Mouse (Mus musculus) heart, embryonic 14.5 days (tissue): ENCODE measurements at regions not wholly inside any gene's neighbourhood (a gene's known extent, or its start where the extent isn't known, plus 50 kb on each side); places are given as distances from the start of the nearest gene placed in this dataset.

Source experiments
- ATAC-seq: fragments of 200-750 bp; cut with Nextera tagmentation; 2 replicates; pipeline ENCODE4 v1.8.0; 2017; ENCODE audit warnings: low read depth, moderate TSS enrichment; ENCODE audit not compliant: insufficient number of reproducible peaks, insufficient read depth, low FRiP score
- H3K27ac ChIP-seq, 2 experiments: fragments of 200-500 bp in 1 of 2; fragments of 300-500 bp in 1 of 2; sonication (generic) in 1 of 2; replicated peaks in 1 of 2; 2 replicates each; pipeline ENCODE4 v1.5.1; 2012 to 2014; ENCODE audit warnings: low read depth in 2 of 2, low read length in 2 of 2, control low read depth in 1 of 2, mild to moderate bottlenecking in 1 of 2, mixed read lengths in 1 of 2; ENCODE audit not compliant: control insufficient read depth in 1 of 2, insufficient read depth in 1 of 2
- H3K27me3 ChIP-seq: fragments of 300-500 bp; sonication (generic); 2 replicates; pipeline ENCODE4 v1.6.1; 2014; ENCODE audit warnings: mild to moderate bottlenecking, low read length, control low read depth; ENCODE audit not compliant: control insufficient read depth, insufficient read depth
- H3K36me3 ChIP-seq: fragments of 300-500 bp; sonication (generic); 2 replicates; pipeline ENCODE4 v1.6.1; 2014; ENCODE audit warnings: mild to moderate bottlenecking, control low read depth, low read length, mixed read lengths; ENCODE audit not compliant: control insufficient read depth, insufficient read depth
- H3K4me1 ChIP-seq, 2 experiments: fragments of 200-500 bp in 1 of 2; fragments of 300-500 bp in 1 of 2; sonication (generic) in 1 of 2; 2 replicates each; pipeline ENCODE4 v1.6.1; 2012 to 2014; ENCODE audit warnings: low read length in 2 of 2, control low read depth in 1 of 2, mixed read lengths in 1 of 2; ENCODE audit not compliant: control insufficient read depth in 2 of 2, insufficient read depth in 2 of 2
- H3K4me2 ChIP-seq: fragments of 300-500 bp; sonication (generic); 2 replicates; pipeline ENCODE4 v1.6.1; 2014; ENCODE audit warnings: mild to moderate bottlenecking, low read length
- H3K4me3 ChIP-seq, 2 experiments: fragments of 200-500 bp in 1 of 2; fragments of 300-500 bp in 1 of 2; sonication (generic) in 1 of 2; 2 replicates each; pipeline ENCODE4 v1.5.1; 2012 to 2014; ENCODE audit warnings: low read length in 2 of 2, mild to moderate bottlenecking in 2 of 2, control low read depth in 1 of 2, low read depth in 1 of 2, moderate library complexity in 1 of 2; ENCODE audit not compliant: control insufficient read depth in 1 of 2, insufficient read depth in 1 of 2
- H3K9ac ChIP-seq: fragments of 300-500 bp; sonication (generic); 2 replicates; pipeline ENCODE4 v1.6.1; 2014; ENCODE audit warnings: mild to moderate bottlenecking, low read length
- H3K9me3 ChIP-seq: fragments of 300-500 bp; sonication (generic); 2 replicates; pipeline ENCODE4 v1.6.1; 2016; ENCODE audit warnings: low read length, control low read depth; ENCODE audit not compliant: control insufficient read depth
- WGBS: fragments of 180-500 bp; shearing (Covaris S2); extraction: QIAGEN DNeasy Blood & Tissue Kit; methylation state at CpG from one replicate; pipeline ENCODE4 v1.1.7; 2014; 5-methylcytosine and 5-hydroxymethylcytosine counted together

GRCm38 (mm10) chr2:172613891-172614391, 64.5 kb downstream of the Tfap2c start:
- H3K27ac ChIP-seq: no peak overlapping the region
- peak overlapping the region; percentile 42 for H3K9ac ChIP-seq
- H3K4me2 ChIP-seq: peak overlapping the region; percentile 69
- H3K4me1 ChIP-seq: 0 out of 4 replicates have a peak, but pooled peaks cover 0 to 2% of the 10 kb centered on the region in 2 experiments
- ATAC-seq: no peak
- peak overlapping the region; percentile 39 to 43 for H3K4me3 ChIP-seq
- H3K27me3 ChIP-seq: peaks cover 18% of the 10 kb centered on the region
- no peaks in the 10 kb centered on the region for H3K36me3 ChIP-seq
- WGBS: under 1% methylated on average over 18 of the region's 18 CpGs
- H3K9me3 ChIP-seq: no peaks in the 10 kb centered on the region

- WGBS: 52% methylated on average over 2 of the region's 2 CpGs
- no peak overlapping the region for H3K9ac ChIP-seq
Measured at GRCm38 (mm10) chr2:172615148-172615547, 65.8 kb downstream of the Tfap2c start.

GRCm38 (mm10) chr2:172615582-172615981, 66.2 kb downstream of the Tfap2c start:
- Histone ChIP-seq H3K4me3 (no peak overlapping the region), H3K9me3 (no peaks in the 10 kb centered on the region), H3K4me1 (0 out of 4 replicates have a peak, but pooled peaks cover 0 to 2% of the 10 kb centered on the region in 2 experiments), H3K27me3 (peaks cover 18% of the 10 kb centered on the region), H3K27ac (no peak overlapping the region), H3K4me2 (no peak overlapping the region), H3K9ac (no peak overlapping the region), H3K36me3 (no peaks in the 10 kb centered on the region)
- no peak for ATAC-seq
- WGBS: 59% methylated on average over 4 of the region's 4 CpGs

More at GRCm38 (mm10) chr2:172615148-172615547, 65.8 kb downstream of the Tfap2c start:
- no peak overlapping the region for H3K4me2 ChIP-seq
- H3K4me1 ChIP-seq: 0 out of 4 replicates have a peak, but pooled peaks cover 0 to 2% of the 10 kb centered on the region in 2 experiments
- no peaks in the 10 kb centered on the region for H3K9me3 ChIP-seq
- no peak overlapping the region for H3K4me3 ChIP-seq
- peaks cover 18% of the 10 kb centered on the region for H3K27me3 ChIP-seq
- ATAC-seq: no peak
- H3K36me3 ChIP-seq: no peaks in the 10 kb centered on the region
- H3K27ac ChIP-seq: no peak overlapping the region

- WGBS: 82% methylated on average over 7 of the region's 7 CpGs
- ATAC-seq: no peak
- Histone ChIP-seq H3K4me1 (0 out of 4 replicates have a peak, but pooled peaks cover 0 to 2% of the 10 kb centered on the region in 2 experiments), H3K4me3 (no peak overlapping the region), H3K4me2 (no peak overlapping the region), H3K27ac (no peak overlapping the region), H3K9ac (no peak overlapping the region), H3K9me3 (no peaks in the 10 kb centered on the region), H3K36me3 (no peaks in the 10 kb centered on the region), H3K27me3 (peaks cover 14% of the 10 kb centered on the region)
Measured at GRCm38 (mm10) chr2:172619168-172619567, 69.8 kb downstream of the Tfap2c start.

GRCm38 (mm10) chr2:172620001-172620400, 70.6 kb downstream of the Tfap2c start:
- H3K36me3 ChIP-seq: no peaks in the 10 kb centered on the region
- no peaks in the 10 kb centered on the region for H3K4me1 ChIP-seq
- no peak for ATAC-seq
- H3K27me3 ChIP-seq: peaks cover 8% of the 10 kb centered on the region
- 45% methylated on average over 5 of the region's 5 CpGs for WGBS
- no peaks in the 10 kb centered on the region for H3K9me3 ChIP-seq
- H3K4me2 ChIP-seq: no peak overlapping the region
- H3K9ac ChIP-seq: no peak overlapping the region
- no peak overlapping the region for H3K4me3 ChIP-seq
- no peak overlapping the region for H3K27ac ChIP-seq

- WGBS: 12% methylated on average over 14 of the region's 14 CpGs
- Histone ChIP-seq H3K4me3 (no peak overlapping the region), H3K9ac (no peak overlapping the region), H3K36me3 (no peaks in the 10 kb centered on the region), H3K4me2 (0 out of 2 replicates have a peak overlapping the region, but pooled peaks have one; percentile 23), H3K27ac (no peak overlapping the region), H3K9me3 (no peaks in the 10 kb centered on the region), H3K27me3 (peaks cover 6% of the 10 kb centered on the region; the same call in 1 of the 2 replicates), H3K4me1 (no peaks in the 10 kb centered on the region)
- no peak for ATAC-seq
Measured at GRCm38 (mm10) chr2:172623707-172624106, 74.3 kb downstream of the Tfap2c start.

- no peak overlapping the region for H3K4me3 ChIP-seq
Measured at GRCm38 (mm10) chr2:172627353-172628306, 78.2 kb downstream of the Tfap2c start.

More at GRCm38 (mm10) chr2:172627353-172628306, 78.2 kb downstream of the Tfap2c start:
- no peak overlapping the region for H3K4me2 ChIP-seq
- H3K4me1 ChIP-seq: no peaks in the 10 kb centered on the region
- no peaks in the 10 kb centered on the region for H3K9me3 ChIP-seq
- H3K36me3 ChIP-seq: no peaks in the 10 kb centered on the region
- H3K27me3 ChIP-seq: peaks cover 6% of the 10 kb centered on the region; the same call in 1 of the 2 replicates
- ATAC-seq: no peak
- no peak overlapping the region for H3K9ac ChIP-seq
- WGBS: 76% methylated on average over 20 of the region's 20 CpGs
- no peak overlapping the region for H3K27ac ChIP-seq
